Mouse (Mus musculus) adrenal gland, postnatal 10 days (tissue): ENCODE measurements around the gene Cxcl9. TPM values are rescaled to one million over a fixed set of nuclear protein-coding genes. Genes with fewer than 3 reads are reported as not detected.

Source experiments
- DNase-seq: peaks from one replicate; pipeline ENCODE4 v3.0.0; 2021; ENCODE audit warnings: mixed read lengths
- total RNA-seq, 2 experiments: library from RNA; stranded (reverse); gene quantifications; 2 replicates each; pipeline ENCODE4 v1.2.3; 2021

The Cxcl9 gene
- total RNA-seq, 2 experiments from 2014 or later, result 1.5 TPM

- DNase-seq, result no peak
These were observed 8.9 kb upstream of the Cxcl9 start for GRCm38 (mm10) chr5:92336743-92337142.

GRCm38 (mm10) chr5:92332359-92332840 is 4.5 kb upstream of the Cxcl9 start:
- DNase-seq, result peak; percentile 71

GRCm38 (mm10) chr5:92331635-92332338 is 3.9 kb upstream of the Cxcl9 start, which contains the start of gene Art3:
Gene Art3, plus strand, starts transcription at chr5:92331827.
- DNase-seq, result peak; percentile 50

- DNase-seq, result no peak
These were observed 3.2 kb upstream of the Cxcl9 start for GRCm38 (mm10) chr5:92331122-92331521.

GRCm38 (mm10) chr5:92327367-92327766 is 512 bp downstream of the Cxcl9 start:
- DNase-seq, result no peak

GRCm38 (mm10) chr5:92323264-92323663 is 4.6 kb downstream of the Cxcl9 start:
- peak; percentile 69 for DNase-seq

GRCm38 (mm10) chr5:92322612-92323011 is 5.3 kb downstream of the Cxcl9 start:
- DNase-seq, result peak; percentile 44

- DNase-seq, result peak; percentile 46
These were observed 6.1 kb downstream of the Cxcl9 start for GRCm38 (mm10) chr5:92321631-92322400.

- peak; percentile 28 for DNase-seq
These were observed 9.3 kb downstream of the Cxcl9 start for GRCm38 (mm10) chr5:92318596-92318995.

GRCm38 (mm10) chr5:92318119-92318518 is 9.8 kb downstream of the Cxcl9 start:
- no peak for DNase-seq

GRCm38 (mm10) chr5:92313776-92314175 is 14.1 kb downstream of the Cxcl9 start:
- DNase-seq, result no peak

GRCm38 (mm10) chr5:92312046-92312715 is 15.7 kb downstream of the Cxcl9 start:
- peak; percentile 92 for DNase-seq

GRCm38 (mm10) chr5:92309681-92310511 is 18.0 kb downstream of the Cxcl9 start, which contains the start of gene Sdad1:
Gene Sdad1, minus strand, starts transcription at chr5:92310479.
- peak; percentile 93 for DNase-seq

- DNase-seq, result peak; percentile 25
These were observed 23.6 kb downstream of the Cxcl9 start for GRCm38 (mm10) chr5:92304291-92304690.

GRCm38 (mm10) chr5:92302149-92302840 is 25.6 kb downstream of the Cxcl9 start:
- peak; percentile 14 for DNase-seq

- DNase-seq, result peak; percentile 14
These were observed 33.4 kb downstream of the Cxcl9 start for GRCm38 (mm10) chr5:92294525-92294924.

GRCm38 (mm10) chr5:92291652-92292414 is 36.0 kb downstream of the Cxcl9 start:
- no peak for DNase-seq

GRCm38 (mm10) chr5:92287840-92288239 is 40.0 kb downstream of the Cxcl9 start:
- DNase-seq, result no peak

GRCm38 (mm10) chr5:92283107-92283506 is 44.8 kb downstream of the Cxcl9 start:
- DNase-seq, result no peak

GRCm38 (mm10) chr5:92282571-92282970 is 45.3 kb downstream of the Cxcl9 start:
- peak; percentile 71 for DNase-seq
